Mouse (Mus musculus) heart, adult 2 months (tissue): ENCODE results near the gene Asb13.

Experiments
- CTCF ChIP-seq: fragments of 200-600 bp; IDR thresholded peaks from 2 replicates; pipeline ENCODE4 v1.8.1; 2022; ENCODE audit warnings: antibody characterized with exemption, mild to moderate bottlenecking, moderate library complexity
- POLR2A ChIP-seq: fragments of 200-500 bp; IDR thresholded peaks from 2 replicates; pipeline ENCODE4 v1.6.1; 2011; ENCODE audit warnings: mild to moderate bottlenecking, low read depth, low read length, control low read depth; ENCODE audit not compliant: insufficient read depth

- no peak for TF ChIP-seq CTCF
- no peak for TF ChIP-seq POLR2A
These were observed 63.3 kb downstream of the Asb13 start for GRCm38 (mm10) chr13:3696977-3697735.
